Mouse (Mus musculus): ENCODE results near the gene Fev. TPM values are rescaled to one million over a fixed set of nuclear protein-coding genes. Genes with fewer than 3 reads are reported as not detected.
A peak's percentile ranks its signal among the peaks of the same experiment; 100 is the strongest.

The Fev gene
- total and polyA plus RNA-seq, 2 experiments = not detected

GRCm38 (mm10) chr1:74856439-74856720 is 28.8 kb downstream of the Fev start:
- DNase-seq (ENCODE audit: extremely low read depth, low read depth, low spot score) = no peak
- no peak overlapping the region for H3K4me3 ChIP-seq (ENCODE audit: insufficient read depth, low read depth, low read length)
- H3K9ac ChIP-seq (ENCODE audit: low read depth, low read length) = no peak overlapping the region
- no peaks in the 10 kb centered on the region for H3K36me3 ChIP-seq (ENCODE audit: control insufficient read depth, insufficient read depth, low read length)
- H3K27me3 ChIP-seq (ENCODE audit: control insufficient read depth, insufficient read depth, low read length) = peaks cover 33% of the 10 kb centered on the region
- WGBS = 10% methylated on average over 11 of the region's 11 CpGs
- H3K27ac ChIP-seq (replicated peaks; ENCODE audit: insufficient read depth, low read depth, low read length) = no peak overlapping the region
- TF ChIP-seq POLR2A (IDR thresholded peaks at IDR 0.05; ENCODE audit: extremely low read depth, insufficient read depth, low read length) (no peak), CTCF (IDR thresholded peaks at IDR 0.05; ENCODE audit: low read depth, low read length) (no peak)
- H3K79me2 ChIP-seq (ENCODE audit: control insufficient read depth, insufficient read depth, low read length) = no peaks in the 10 kb centered on the region
- no peaks in the 10 kb centered on the region; the same call in 1 of the 2 replicates for H3K4me1 ChIP-seq (ENCODE audit: control insufficient read depth, insufficient read depth, low read length)

GRCm38 (mm10) chr1:74855651-74856438 is 29.4 kb downstream of the Fev start:
- WGBS = 4% methylated on average over 73 of the region's 74 CpGs
- no peak for DNase-seq (ENCODE audit: extremely low read depth, low read depth, low spot score)
- Histone ChIP-seq H3K27ac (replicated peaks; ENCODE audit: insufficient read depth, low read depth, low read length) (no peak overlapping the region), H3K27me3 (ENCODE audit: control insufficient read depth, insufficient read depth, low read length) (peaks cover 33% of the 10 kb centered on the region), H3K4me3 (ENCODE audit: insufficient read depth, low read depth, low read length) (no peak overlapping the region), H3K79me2 (ENCODE audit: control insufficient read depth, insufficient read depth, low read length) (no peaks in the 10 kb centered on the region), H3K36me3 (ENCODE audit: control insufficient read depth, insufficient read depth, low read length) (no peaks in the 10 kb centered on the region), H3K4me1 (ENCODE audit: control insufficient read depth, insufficient read depth, low read length) (no peaks in the 10 kb centered on the region; the same call in 1 of the 2 replicates), H3K9ac (ENCODE audit: low read depth, low read length) (no peak overlapping the region)
- no peak for TF ChIP-seq CTCF (IDR thresholded peaks at IDR 0.05; ENCODE audit: low read depth, low read length)
- no peak for TF ChIP-seq POLR2A (IDR thresholded peaks at IDR 0.05; ENCODE audit: extremely low read depth, insufficient read depth, low read length)

- no peak overlapping the region for H3K9ac ChIP-seq (ENCODE audit: low read depth, low read length)
- no peaks in the 10 kb centered on the region; the same call in 1 of the 2 replicates for H3K4me1 ChIP-seq (ENCODE audit: control insufficient read depth, insufficient read depth, low read length)
- H3K27ac ChIP-seq (replicated peaks; ENCODE audit: insufficient read depth, low read depth, low read length) = no peak overlapping the region
- DNase-seq (ENCODE audit: extremely low read depth, low read depth, low spot score) = no peak
- no peaks in the 10 kb centered on the region for H3K79me2 ChIP-seq (ENCODE audit: control insufficient read depth, insufficient read depth, low read length)
- no peak overlapping the region; the same call in 1 of the 2 replicates for H3K4me3 ChIP-seq (ENCODE audit: insufficient read depth, low read depth, low read length)
- 2% methylated on average over 48 of the region's 48 CpGs for WGBS
- no peaks in the 10 kb centered on the region for H3K36me3 ChIP-seq (ENCODE audit: control insufficient read depth, insufficient read depth, low read length)
- TF ChIP-seq POLR2A (IDR thresholded peaks at IDR 0.05; ENCODE audit: extremely low read depth, insufficient read depth, low read length) (no peak), CTCF (IDR thresholded peaks at IDR 0.05; ENCODE audit: low read depth, low read length) (no peak)
- peaks cover 36% of the 10 kb centered on the region for H3K27me3 ChIP-seq (ENCODE audit: control insufficient read depth, insufficient read depth, low read length)
Measured at GRCm38 (mm10) chr1:74855156-74855555, 30.1 kb downstream of the Fev start.

- H3K79me2 ChIP-seq (ENCODE audit: control insufficient read depth, insufficient read depth, low read length) = no peaks in the 10 kb centered on the region
- H3K36me3 ChIP-seq (ENCODE audit: control insufficient read depth, insufficient read depth, low read length) = no peaks in the 10 kb centered on the region
- TF ChIP-seq POLR2A (IDR thresholded peaks at IDR 0.05; ENCODE audit: extremely low read depth, insufficient read depth, low read length) (no peak), CTCF (IDR thresholded peaks at IDR 0.05; ENCODE audit: low read depth, low read length) (no peak)
- peak; percentile 23 for DNase-seq (ENCODE audit: extremely low read depth, low read depth, low spot score)
- 5% methylated on average over 32 of the region's 39 CpGs for WGBS
- peaks cover 40% of the 10 kb centered on the region for H3K27me3 ChIP-seq (ENCODE audit: control insufficient read depth, insufficient read depth, low read length)
- H3K9ac ChIP-seq (ENCODE audit: low read depth, low read length) = no peak within 1 kb of the TSS
- H3K4me1 ChIP-seq (ENCODE audit: control insufficient read depth, insufficient read depth, low read length) = no peaks in the 10 kb centered on the region; the same call in 1 of the 2 replicates
- H3K4me3 ChIP-seq (ENCODE audit: insufficient read depth, low read depth, low read length) = no peak within 1 kb of the TSS; the same call in 1 of the 2 replicates
- no peak within 1 kb of the TSS for H3K27ac ChIP-seq (replicated peaks; ENCODE audit: insufficient read depth, low read depth, low read length)
Measured at GRCm38 (mm10) chr1:74854306-74855056, 30.7 kb downstream of the Fev start, which contains the start of gene Cdk5r2. Cdk5r2 (plus strand) TSS chr1:74854934.

- WGBS = 18% methylated on average over 6 of the region's 6 CpGs
- DNase-seq (ENCODE audit: extremely low read depth, low read depth, low spot score) = no peak
- no peaks in the 10 kb centered on the region for H3K4me1 ChIP-seq (ENCODE audit: control insufficient read depth, insufficient read depth, low read length)
- no peak overlapping the region for H3K27ac ChIP-seq (replicated peaks; ENCODE audit: insufficient read depth, low read depth, low read length)
- peaks cover 31% of the 10 kb centered on the region for H3K27me3 ChIP-seq (ENCODE audit: control insufficient read depth, insufficient read depth, low read length)
- no peak overlapping the region for H3K9ac ChIP-seq (ENCODE audit: low read depth, low read length)
- no peaks in the 10 kb centered on the region for H3K36me3 ChIP-seq (ENCODE audit: control insufficient read depth, insufficient read depth, low read length)
- TF ChIP-seq CTCF (IDR thresholded peaks at IDR 0.05; ENCODE audit: low read depth, low read length) = no peak
- TF ChIP-seq POLR2A (IDR thresholded peaks at IDR 0.05; ENCODE audit: extremely low read depth, insufficient read depth, low read length) = no peak
- H3K4me3 ChIP-seq (ENCODE audit: insufficient read depth, low read depth, low read length) = no peak overlapping the region
- H3K79me2 ChIP-seq (ENCODE audit: control insufficient read depth, insufficient read depth, low read length) = no peaks in the 10 kb centered on the region
Measured at GRCm38 (mm10) chr1:74851001-74851775, 34.0 kb downstream of the Fev start.
